Mouse (Mus musculus) intestine, embryonic 16.5 days (tissue): ENCODE measurements around the gene Pcsk7. TPM values are rescaled to one million over a fixed set of nuclear protein-coding genes. Genes with fewer than 3 reads are reported as not detected.

ENCODE experiments used
- ATAC-seq: fragments of 200-750 bp; cut with Nextera tagmentation; 2 replicates; pipeline ENCODE4 v1.8.0; 2017; ENCODE audit warnings: moderate TSS enrichment, moderate library complexity
- H3K27ac ChIP-seq: fragments of 300-500 bp; sonication (generic); 2 replicates; pipeline ENCODE4 v1.5.1; 2014; ENCODE audit warnings: mild to moderate bottlenecking, low read length
- H3K27me3 ChIP-seq: fragments of 300-500 bp; sonication (generic); replicated peaks from 2 replicates; pipeline ENCODE4 v1.6.1; 2014; ENCODE audit warnings: low read length, control low read depth, mixed read lengths; ENCODE audit not compliant: control insufficient read depth, insufficient read depth
- H3K36me3 ChIP-seq: fragments of 300-500 bp; sonication (generic); 2 replicates; pipeline ENCODE4 v1.6.1; 2014; ENCODE audit warnings: low read length, control low read depth; ENCODE audit not compliant: control insufficient read depth, insufficient read depth
- H3K4me1 ChIP-seq: fragments of 300-500 bp; sonication (generic); 2 replicates; pipeline ENCODE4 v1.6.1; 2014; ENCODE audit warnings: low read length, control low read depth, mixed read lengths; ENCODE audit not compliant: control insufficient read depth, insufficient read depth
- H3K4me2 ChIP-seq: fragments of 300-500 bp; sonication (generic); 2 replicates; pipeline ENCODE4 v1.6.1; 2014; ENCODE audit warnings: low read depth, low read length, control low read depth
- H3K4me3 ChIP-seq: fragments of 300-500 bp; sonication (generic); 2 replicates; pipeline ENCODE4 v1.5.1; 2014; ENCODE audit warnings: mild to moderate bottlenecking, low read length
- H3K9ac ChIP-seq: fragments of 300-500 bp; sonication (generic); 2 replicates; pipeline ENCODE4 v1.6.1; 2014; ENCODE audit warnings: low read depth, low read length
- H3K9me3 ChIP-seq: fragments of 300-500 bp; sonication (generic); 2 replicates; pipeline ENCODE4 v1.6.1; 2016; ENCODE audit warnings: low read length, control low read depth; ENCODE audit not compliant: control insufficient read depth
- WGBS: fragments of 180-500 bp; shearing (Covaris S2); extraction: QIAGEN DNeasy Blood & Tissue Kit; methylation state at CpG from one replicate; pipeline ENCODE4 v1.1.7; 2014; 5-methylcytosine and 5-hydroxymethylcytosine counted together
- polyA plus RNA-seq: library from polyadenylated mRNA; unstranded; fragments of >200 nt; fragmentation: Nextera tagmentation; extraction: Ambion mirVana; gene quantifications from 2 replicates; pipeline ENCODE4 v1.2.1, GENCODE M21; 2015

Gene Pcsk7
- polyA plus RNA-seq, 1 experiment from 2014 or later = 23.8 TPM

GRCm38 (mm10) chr9:45944506-45945400 is 38.5 kb downstream of the Pcsk7 start:
- WGBS = 79% methylated on average over 13 of the region's 13 CpGs
- no peaks in the 10 kb centered on the region for H3K27me3 ChIP-seq
- no peaks in the 10 kb centered on the region for H3K9me3 ChIP-seq
- no peak overlapping the region for H3K4me3 ChIP-seq
- no peak for ATAC-seq
- no peak overlapping the region for H3K9ac ChIP-seq
- H3K4me1 ChIP-seq = 0 out of 2 replicates have a peak, but pooled peaks cover 2% of the 10 kb centered on the region
- no peak overlapping the region for H3K27ac ChIP-seq
- H3K4me2 ChIP-seq = no peak overlapping the region
- peaks cover 40% of the 10 kb centered on the region for H3K36me3 ChIP-seq

- Histone ChIP-seq H3K9me3 (no peaks in the 10 kb centered on the region), H3K27me3 (no peaks in the 10 kb centered on the region), H3K4me3 (no peak overlapping the region), H3K4me2 (no peak overlapping the region), H3K36me3 (peaks cover 38% of the 10 kb centered on the region), H3K27ac (no peak overlapping the region), H3K4me1 (0 out of 2 replicates have a peak, but pooled peaks cover 2% of the 10 kb centered on the region), H3K9ac (no peak overlapping the region)
- 84% methylated on average over 13 of the region's 13 CpGs for WGBS
- ATAC-seq = no peak
These were observed 39.4 kb downstream of the Pcsk7 start for GRCm38 (mm10) chr9:45945721-45946120.

GRCm38 (mm10) chr9:45946182-45946871 is 40.0 kb downstream of the Pcsk7 start:
- H3K9ac ChIP-seq = no peak overlapping the region
- H3K4me1 ChIP-seq = 0 out of 2 replicates have a peak, but pooled peaks cover 2% of the 10 kb centered on the region
- peaks cover 38% of the 10 kb centered on the region for H3K36me3 ChIP-seq
- 84% methylated on average over 16 of the region's 16 CpGs for WGBS
- H3K27me3 ChIP-seq = no peaks in the 10 kb centered on the region
- no peak for ATAC-seq
- no peak overlapping the region for H3K4me2 ChIP-seq
- no peak overlapping the region for H3K27ac ChIP-seq
- no peaks in the 10 kb centered on the region for H3K9me3 ChIP-seq
- no peak overlapping the region for H3K4me3 ChIP-seq

- H3K27ac ChIP-seq = no peak overlapping the region
- 0 out of 2 replicates have a peak, but pooled peaks cover 2% of the 10 kb centered on the region for H3K4me1 ChIP-seq
- no peak for ATAC-seq
- no peak overlapping the region for H3K4me3 ChIP-seq
- H3K9ac ChIP-seq = no peak overlapping the region
- no peaks in the 10 kb centered on the region for H3K9me3 ChIP-seq
- H3K27me3 ChIP-seq = no peaks in the 10 kb centered on the region
- H3K36me3 ChIP-seq = peaks cover 35% of the 10 kb centered on the region
- 87% methylated on average over 10 of the region's 10 CpGs for WGBS
- no peak overlapping the region for H3K4me2 ChIP-seq
These were observed 40.5 kb downstream of the Pcsk7 start for GRCm38 (mm10) chr9:45946872-45947183.

GRCm38 (mm10) chr9:45952057-45952456 is 45.8 kb downstream of the Pcsk7 start:
- peaks cover 3% of the 10 kb centered on the region; the same call in 1 of the 2 replicates for H3K36me3 ChIP-seq

GRCm38 (mm10) chr9:45952890-45953289 is 46.6 kb downstream of the Pcsk7 start:
- no peak overlapping the region for H3K4me2 ChIP-seq
- no peaks in the 10 kb centered on the region for H3K27me3 ChIP-seq
- no peak overlapping the region for H3K27ac ChIP-seq
- H3K9me3 ChIP-seq = no peaks in the 10 kb centered on the region
- H3K36me3 ChIP-seq = peaks cover 3% of the 10 kb centered on the region; the same call in 1 of the 2 replicates
- H3K9ac ChIP-seq = peak overlapping the region; percentile 36
- no peak overlapping the region for H3K4me3 ChIP-seq
- WGBS = 91% methylated on average over 7 of the region's 7 CpGs
- no peak for ATAC-seq
- H3K4me1 ChIP-seq = peaks cover 15% of the 10 kb centered on the region

More at GRCm38 (mm10) chr9:45952057-45952456, 45.8 kb downstream of the Pcsk7 start:
- no peak for ATAC-seq
- 96% methylated on average over 4 of the region's 4 CpGs for WGBS
- no peaks in the 10 kb centered on the region for H3K9me3 ChIP-seq
- no peaks in the 10 kb centered on the region for H3K27me3 ChIP-seq
- peaks cover 15% of the 10 kb centered on the region for H3K4me1 ChIP-seq
- no peak overlapping the region for H3K9ac ChIP-seq
- no peak overlapping the region for H3K27ac ChIP-seq
- no peak overlapping the region for H3K4me3 ChIP-seq
- no peak overlapping the region for H3K4me2 ChIP-seq

GRCm38 (mm10) chr9:45953511-45954293 is 47.4 kb downstream of the Pcsk7 start:
- H3K4me1 ChIP-seq = peaks cover 15% of the 10 kb centered on the region
- peak overlapping the region; percentile 87 for H3K4me2 ChIP-seq
- 53% methylated on average over 13 of the region's 13 CpGs for WGBS
- H3K9me3 ChIP-seq = no peaks in the 10 kb centered on the region
- peak overlapping the region; percentile 89 for H3K4me3 ChIP-seq
- H3K9ac ChIP-seq = peak overlapping the region; percentile 85
- ATAC-seq = no peak
- H3K36me3 ChIP-seq = peaks cover 3% of the 10 kb centered on the region; the same call in 1 of the 2 replicates
- no peaks in the 10 kb centered on the region for H3K27me3 ChIP-seq
- H3K27ac ChIP-seq = peak overlapping the region; percentile 91

GRCm38 (mm10) chr9:45954294-45955106 is 48.2 kb downstream of the Pcsk7 start:
- WGBS = under 1% methylated on average over 62 of the region's 63 CpGs
- Histone ChIP-seq H3K4me2 (peak overlapping the region; percentile 87), H3K27me3 (no peaks in the 10 kb centered on the region), H3K27ac (peak overlapping the region; percentile 91), H3K9me3 (no peaks in the 10 kb centered on the region), H3K4me3 (peak overlapping the region; percentile 89), H3K4me1 (peaks cover 15% of the 10 kb centered on the region), H3K9ac (peak overlapping the region; percentile 85), H3K36me3 (0 out of 2 replicates have a peak, but pooled peaks cover 3% of the 10 kb centered on the region)
- ATAC-seq = peak; percentile 82
